Mouse (Mus musculus) layer of hippocampus, adult 9-11 months (tissue): ENCODE results near the gene Arf3.

Experiments
- DNase-seq: peaks from one replicate; pipeline ENCODE4 v3.0.0; 2022

Arf3 gene

DNA sequence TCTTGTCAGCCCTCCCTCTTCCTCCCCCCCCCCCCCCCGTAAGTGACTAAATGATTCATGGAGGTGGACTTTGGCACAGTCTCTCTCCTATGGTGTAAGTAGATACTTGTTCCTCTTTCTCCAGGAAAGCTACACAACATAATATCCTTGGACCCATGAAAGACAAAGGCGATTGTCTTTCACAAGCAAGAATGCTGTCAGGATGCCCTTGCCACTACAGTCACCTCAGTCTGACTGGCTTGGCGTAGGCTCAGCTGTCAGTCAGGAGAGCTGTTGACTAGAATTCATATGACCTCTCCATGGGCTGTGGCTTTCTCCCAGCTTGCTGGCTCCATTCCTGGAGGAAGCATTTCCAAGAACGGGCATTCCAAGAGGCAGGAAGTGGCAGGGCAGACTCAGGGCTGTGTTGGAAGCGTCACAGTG is 48.8 kb downstream of the Arf3 start:
- DNase-seq: no peak

DNA sequence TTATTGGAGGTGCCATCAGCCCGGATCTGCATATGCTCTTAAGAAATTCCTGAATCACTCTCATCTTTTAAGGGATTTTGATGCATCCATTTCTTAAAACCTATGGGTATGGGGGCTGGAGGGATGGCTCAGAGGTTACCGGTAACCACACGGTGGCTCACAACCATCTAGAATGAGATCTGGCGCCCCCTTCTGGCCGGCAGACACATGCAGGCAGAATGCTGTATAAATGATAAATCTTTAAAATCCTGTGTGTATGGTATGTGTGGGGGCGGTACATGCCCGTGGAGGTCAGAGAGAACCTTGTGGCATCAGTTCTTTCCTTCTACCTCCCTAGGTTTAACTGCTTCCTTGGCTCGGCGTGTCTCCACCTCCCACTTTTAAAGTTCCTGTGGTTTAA is 52.6 kb downstream of the Arf3 start:
- no peak for DNase-seq

DNA sequence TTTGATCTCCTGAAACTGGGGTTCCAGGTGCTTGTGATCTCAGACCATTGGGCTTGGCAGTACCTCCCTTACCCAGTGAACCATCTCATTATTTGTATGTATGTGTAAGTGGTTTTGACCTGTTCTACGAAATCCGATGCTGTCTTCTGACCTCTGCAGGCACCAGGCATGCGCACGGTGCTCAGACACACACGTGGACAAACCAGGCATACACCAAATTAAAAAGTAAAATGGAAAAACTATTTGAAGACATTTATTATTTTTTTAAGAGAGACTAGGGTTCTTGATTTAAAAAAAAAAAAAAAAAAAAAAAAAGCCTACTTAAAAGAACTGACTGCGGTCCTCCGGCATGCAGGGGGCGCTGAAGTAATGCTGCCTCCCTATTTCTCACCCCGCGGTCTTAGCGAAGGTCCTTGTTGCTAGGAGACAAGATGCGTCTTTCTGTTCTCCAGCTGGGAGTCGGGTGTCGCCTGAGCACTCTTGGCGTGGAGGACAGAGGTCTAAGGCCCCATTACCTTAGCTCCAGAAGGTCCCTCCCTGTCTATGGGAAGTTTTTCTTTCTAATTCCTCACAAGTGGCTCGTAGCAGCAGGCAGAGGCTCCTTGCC is 55.1 kb downstream of the Arf3 start, which contains the start of gene Ccdc65:
TSS of gene Ccdc65 (plus strand) at position 442 of the 607 bp plus-strand sequence.
- DNase-seq: peak; percentile 93

GRCm38 (mm10) chr15:98704312-98704711 is 58.7 kb downstream of the Arf3 start:
- no peak for DNase-seq

- DNase-seq: peak; percentile 85
Measured at GRCm38 (mm10) chr15:98699190-98700105, 63.6 kb downstream of the Arf3 start.

GRCm38 (mm10) chr15:98696216-98696615 is 66.8 kb downstream of the Arf3 start:
- no peak for DNase-seq

GRCm38 (mm10) chr15:98695726-98696125 is 67.3 kb downstream of the Arf3 start:
- DNase-seq: no peak

DNA sequence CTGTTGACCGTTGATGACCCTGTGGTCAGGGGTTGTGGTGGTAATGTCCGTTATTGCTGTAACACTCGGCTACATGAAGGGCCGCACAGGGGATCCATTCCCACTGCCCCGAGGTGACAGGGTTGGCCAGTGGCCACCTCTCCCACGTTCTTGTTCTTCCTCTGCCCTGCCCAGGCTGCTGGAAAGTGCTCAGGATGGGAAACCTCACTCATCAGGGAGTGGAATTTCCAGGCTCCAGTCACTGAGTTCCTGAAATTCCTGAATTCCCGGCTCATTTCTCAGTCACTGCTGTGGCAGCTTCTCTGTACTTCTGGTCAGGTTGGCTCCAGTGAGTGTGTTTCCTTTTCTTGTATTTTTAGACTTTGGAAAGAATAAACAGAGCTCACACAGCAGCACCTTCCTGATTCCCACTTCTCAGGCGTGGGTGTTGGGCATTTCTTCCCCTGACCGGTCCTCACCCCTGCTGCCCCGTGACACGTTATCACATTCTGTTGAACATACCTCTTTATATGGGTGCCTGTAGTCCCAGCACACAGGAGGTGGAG is 70.8 kb downstream of the Arf3 start:
- DNase-seq: no peak

DNA sequence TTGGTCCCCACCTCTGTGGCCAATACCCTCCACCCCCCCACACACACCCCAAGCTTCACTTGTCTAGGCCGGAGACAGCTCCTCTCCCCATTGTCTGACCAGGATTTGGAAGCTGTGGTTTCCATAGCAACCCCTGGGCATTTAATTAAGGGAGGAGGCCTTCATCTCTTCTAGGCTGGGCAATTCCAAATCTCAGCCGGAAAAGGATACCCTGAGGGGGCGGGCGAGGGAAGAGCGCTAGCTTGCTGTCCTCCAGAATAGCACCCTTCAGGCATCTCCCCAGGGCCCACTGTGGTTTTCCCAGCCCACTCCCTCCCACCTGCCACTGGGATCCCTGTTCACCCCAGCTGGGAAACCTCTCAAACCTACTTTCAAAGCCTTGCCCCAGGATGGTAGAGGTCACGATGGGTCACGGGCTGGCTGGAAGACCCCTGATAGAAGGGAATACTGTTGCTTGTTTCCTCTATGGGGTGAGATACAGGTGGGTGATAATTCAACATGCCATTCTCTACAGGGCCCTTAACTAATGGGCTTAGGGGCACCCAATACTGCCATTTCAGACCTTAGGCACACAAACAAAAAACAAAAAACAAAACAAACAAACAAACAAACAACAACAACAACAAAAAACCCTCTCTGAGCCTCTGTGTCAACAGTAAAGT is 71.4 kb downstream of the Arf3 start:
- DNase-seq: no peak

DNA sequence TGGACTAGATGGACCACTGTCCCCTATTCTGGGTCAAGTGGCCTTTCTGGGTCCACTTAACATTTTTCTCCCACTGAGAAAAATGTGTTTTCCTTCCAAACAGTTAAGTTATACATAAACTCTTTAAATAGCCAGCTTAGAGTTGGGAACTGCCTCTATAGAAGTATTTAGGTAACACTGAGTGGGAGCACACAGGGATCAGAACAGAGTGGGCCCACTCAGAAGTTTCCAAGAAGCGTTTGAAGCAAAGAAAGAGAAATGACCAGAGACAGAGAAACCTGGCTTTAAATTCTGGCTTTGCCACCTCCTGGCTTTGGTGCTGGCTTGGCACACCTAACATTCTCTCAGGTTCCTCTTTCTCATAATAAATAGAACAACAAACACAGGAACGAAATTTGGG is 73.3 kb downstream of the Arf3 start:
- DNase-seq: no peak
